Mouse (Mus musculus) cerebellum, adult 2 months (tissue): ENCODE results near the gene Spdya. TPM values are rescaled to one million over a fixed set of nuclear protein-coding genes. Genes with fewer than 3 reads are reported as not detected.

ENCODE experiments used
- DNase-seq, 2 experiments: peaks; one replicate each; pipeline ENCODE4 v3.0.0; 2021
- H3K27ac ChIP-seq: fragments of 200-500 bp; 2 replicates; pipeline ENCODE4 v1.5.1; 2012; ENCODE audit warnings: low read length, control low read depth, inconsistent platforms; ENCODE audit not compliant: insufficient read depth
- H3K27me3 ChIP-seq: fragments of 200-500 bp; 2 replicates; pipeline ENCODE4 v1.6.1; 2012; ENCODE audit warnings: inconsistent platforms, mild to moderate bottlenecking, low read length, moderate library complexity; ENCODE audit not compliant: control insufficient read depth, insufficient read depth
- H3K4me1 ChIP-seq: fragments of 200-500 bp; 2 replicates; pipeline ENCODE4 v1.6.1; 2011; ENCODE audit warnings: low read length; ENCODE audit not compliant: control insufficient read depth, insufficient read depth
- H3K4me3 ChIP-seq: fragments of 200-500 bp; replicated peaks from 2 replicates; pipeline ENCODE3; 2011; ENCODE audit warnings: mild to moderate bottlenecking, low read depth, low read length, control low read depth; ENCODE audit not compliant: insufficient read depth
- CTCF ChIP-seq: fragments of 200-500 bp; IDR thresholded peaks from 2 replicates; pipeline ENCODE4 v1.5.1; 2011; ENCODE audit warnings: low read depth, mild to moderate bottlenecking, control low read depth, low read length, moderate library complexity, borderline replicate concordance; ENCODE audit not compliant: insufficient read depth
- POLR2A ChIP-seq: fragments of 200-500 bp; IDR thresholded peaks from 2 replicates; pipeline ENCODE4 v1.6.1; 2011; ENCODE audit warnings: low read length, control low read depth, borderline replicate concordance; ENCODE audit not compliant: insufficient read depth
- WGBS: fragments of 180-500 bp; shearing (Covaris S2); methylation state at CpG from one replicate; pipeline ENCODE4 v1.1.7; 2018; 5-methylcytosine and 5-hydroxymethylcytosine counted together
- polyA plus RNA-seq: library from polyadenylated mRNA; depleted of rRNA; stranded (reverse); fragments of >200 nt; gene quantifications from 2 replicates; pipeline ENCODE4 v1.2.3, GENCODE M21; 2012

Spdya gene
- polyA plus RNA-seq, 1 experiment: 1.5 TPM

GRCm38 (mm10) chr17:71548586-71548985, 3.3 kb upstream of the Spdya start:
- Histone ChIP-seq H3K4me3 (no peak overlapping the region), H3K27me3 (no peaks in the 10 kb centered on the region), H3K27ac (no peak overlapping the region), H3K4me1 (no peaks in the 10 kb centered on the region)
- WGBS: 5% methylated on average over 1 of the region's 1 CpGs
- DNase-seq: peak in 1 of 2 experiments; percentile 29
- TF ChIP-seq POLR2A (no peak), CTCF (0 out of 2 replicates have a peak, but pooled peaks have one; percentile 12)

- 5% methylated on average over 6 of the region's 6 CpGs for WGBS
- TF ChIP-seq POLR2A: no peak
- no peak for TF ChIP-seq CTCF
- Histone ChIP-seq H3K27me3 (no peaks in the 10 kb centered on the region), H3K4me1 (no peaks in the 10 kb centered on the region), H3K27ac (no peak overlapping the region), H3K4me3 (peak overlapping the region; percentile 66)
- DNase-seq: no peak
These were observed 511 bp upstream of the Spdya start for GRCm38 (mm10) chr17:71551350-71551749.

GRCm38 (mm10) chr17:71552901-71553300, 1.0 kb downstream of the Spdya start:
- Histone ChIP-seq H3K27me3 (no peaks in the 10 kb centered on the region), H3K4me1 (no peaks in the 10 kb centered on the region), H3K4me3 (no peak overlapping the region), H3K27ac (no peak overlapping the region)
- TF ChIP-seq POLR2A (no peak), CTCF (no peak)
- peak in 1 of 2 experiments; percentile 26 for DNase-seq
- 20% methylated on average over 11 of the region's 11 CpGs for WGBS

- peak in 1 of 2 experiments; percentile 23 for DNase-seq
- Histone ChIP-seq H3K27me3 (no peaks in the 10 kb centered on the region), H3K4me1 (no peaks in the 10 kb centered on the region), H3K4me3 (no peak overlapping the region), H3K27ac (no peak overlapping the region)
- no peak for TF ChIP-seq CTCF
- no peak for TF ChIP-seq POLR2A
These were observed 9.8 kb downstream of the Spdya start for GRCm38 (mm10) chr17:71561631-71562030.

GRCm38 (mm10) chr17:71579176-71579705, 27.4 kb downstream of the Spdya start:
- TF ChIP-seq CTCF (no peak), POLR2A (no peak)
- Histone ChIP-seq H3K4me1 (no peaks in the 10 kb centered on the region), H3K27me3 (no peaks in the 10 kb centered on the region), H3K4me3 (no peak overlapping the region), H3K27ac (no peak overlapping the region)
- 76% methylated on average over 1 of the region's 1 CpGs for WGBS
- no peak for DNase-seq

GRCm38 (mm10) chr17:71597881-71598658, 46.2 kb downstream of the Spdya start:
- DNase-seq: no peak
- TF ChIP-seq CTCF: no peak
- TF ChIP-seq POLR2A: no peak
- Histone ChIP-seq H3K27ac (peak overlapping the region; percentile 44; the same call in 1 of the 2 replicates), H3K4me3 (peak overlapping the region; percentile 86), H3K27me3 (no peaks in the 10 kb centered on the region), H3K4me1 (no peaks in the 10 kb centered on the region; the same call in 1 of the 2 replicates)
- under 1% methylated on average over 48 of the region's 48 CpGs for WGBS

- TF ChIP-seq CTCF (no peak), POLR2A (peak; percentile 89)
- Histone ChIP-seq H3K4me3 (peak overlapping the region; percentile 86), H3K4me1 (no peaks in the 10 kb centered on the region; the same call in 1 of the 2 replicates), H3K27ac (peak overlapping the region; percentile 44), H3K27me3 (no peaks in the 10 kb centered on the region)
- peak; percentile 94 to 95 for DNase-seq
- 6% methylated on average over 42 of the region's 42 CpGs for WGBS
These were observed 47.0 kb downstream of the Spdya start for GRCm38 (mm10) chr17:71598659-71599554.
